Mouse (Mus musculus): Measurements from ENCODE around the gene Trpt1. TPM values are rescaled to one million over a fixed set of nuclear protein-coding genes. Genes with fewer than 3 reads are reported as not detected.

Trpt1 gene
- polyA plus RNA-seq, 1 experiment from 2014 or later, result 12.1 TPM

GRCm38 (mm10) chr19:6971644-6972043, 24.3 kb upstream of the Trpt1 start:
- no peak for ATAC-seq (ENCODE audit: low FRiP score, low TSS enrichment)
- H3K9ac ChIP-seq (ENCODE audit: low read depth, low read length), result peak overlapping the region; percentile 34; the same call in 1 of the 2 replicates

DNA sequence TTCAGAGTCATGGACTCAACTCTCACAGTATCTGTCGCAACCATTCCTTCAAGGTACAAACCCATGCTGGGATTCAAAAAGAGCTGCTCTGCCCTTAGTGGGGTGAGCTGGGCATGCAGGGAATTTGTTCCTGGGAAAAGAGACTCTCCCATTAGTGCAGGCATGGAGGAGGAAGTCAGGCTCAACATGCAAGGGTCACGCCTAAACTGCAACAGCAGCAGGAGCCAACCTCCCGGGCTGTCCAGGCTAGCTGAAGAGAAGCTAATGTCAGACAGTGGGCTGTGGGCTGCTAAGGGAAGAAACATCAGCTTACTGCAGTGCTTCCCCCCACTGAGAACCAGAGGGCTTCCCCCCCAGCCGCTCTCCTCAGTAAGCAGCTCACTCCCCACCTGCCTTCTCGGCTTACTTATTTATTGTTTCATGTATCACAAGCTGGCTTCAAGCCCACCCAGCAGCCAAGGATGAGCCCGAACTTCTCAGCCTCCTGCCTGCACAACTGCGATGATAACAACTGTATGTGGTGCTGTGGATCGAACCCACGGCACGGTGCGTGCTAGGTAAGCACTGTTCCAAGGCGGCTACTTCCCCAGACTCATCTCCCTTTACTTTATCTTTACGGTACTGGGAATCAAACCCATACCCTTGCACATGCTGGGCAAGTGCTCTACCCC, 23.5 kb upstream of the Trpt1 start:
- Histone ChIP-seq H3K36me3 (ENCODE audit: control insufficient read depth, insufficient read depth, low read length) (peaks cover 6% of the 10 kb centered on the region), H3K4me1 (ENCODE audit: control insufficient read depth, insufficient read depth, low read length) (peaks cover 46% of the 10 kb centered on the region), H3K9ac (ENCODE audit: low read depth, low read length) (no peak overlapping the region), H3K27me3 (ENCODE audit: control insufficient read depth, insufficient read depth, low read length) (no peaks in the 10 kb centered on the region), H3K4me2 (replicated peaks; ENCODE audit: low read depth, low read length) (no peak overlapping the region), H3K27ac (ENCODE audit: low read depth, low read length) (no peak overlapping the region), H3K9me3 (ENCODE audit: control insufficient read depth, low read length) (no peaks in the 10 kb centered on the region), H3K4me3 (ENCODE audit: low read length) (no peak overlapping the region)
- WGBS, result 69% methylated on average over 13 of the region's 13 CpGs
- no peak for ATAC-seq (ENCODE audit: low FRiP score, low TSS enrichment)

More at GRCm38 (mm10) chr19:6971644-6972043, 24.3 kb upstream of the Trpt1 start:
- peaks cover 41% of the 10 kb centered on the region for H3K4me1 ChIP-seq (ENCODE audit: control insufficient read depth, insufficient read depth, low read length)
- 10% methylated on average over 6 of the region's 6 CpGs for WGBS
- H3K4me2 ChIP-seq (replicated peaks; ENCODE audit: low read depth, low read length), result no peak overlapping the region
- no peaks in the 10 kb centered on the region for H3K9me3 ChIP-seq (ENCODE audit: control insufficient read depth, low read length)
- no peak overlapping the region for H3K4me3 ChIP-seq (ENCODE audit: low read length)
- no peaks in the 10 kb centered on the region for H3K27me3 ChIP-seq (ENCODE audit: control insufficient read depth, insufficient read depth, low read length)
- H3K36me3 ChIP-seq (ENCODE audit: control insufficient read depth, insufficient read depth, low read length), result peaks cover under 1% of the 10 kb centered on the region; the same call in 1 of the 2 replicates
- no peak overlapping the region for H3K27ac ChIP-seq (ENCODE audit: low read depth, low read length)

DNA sequence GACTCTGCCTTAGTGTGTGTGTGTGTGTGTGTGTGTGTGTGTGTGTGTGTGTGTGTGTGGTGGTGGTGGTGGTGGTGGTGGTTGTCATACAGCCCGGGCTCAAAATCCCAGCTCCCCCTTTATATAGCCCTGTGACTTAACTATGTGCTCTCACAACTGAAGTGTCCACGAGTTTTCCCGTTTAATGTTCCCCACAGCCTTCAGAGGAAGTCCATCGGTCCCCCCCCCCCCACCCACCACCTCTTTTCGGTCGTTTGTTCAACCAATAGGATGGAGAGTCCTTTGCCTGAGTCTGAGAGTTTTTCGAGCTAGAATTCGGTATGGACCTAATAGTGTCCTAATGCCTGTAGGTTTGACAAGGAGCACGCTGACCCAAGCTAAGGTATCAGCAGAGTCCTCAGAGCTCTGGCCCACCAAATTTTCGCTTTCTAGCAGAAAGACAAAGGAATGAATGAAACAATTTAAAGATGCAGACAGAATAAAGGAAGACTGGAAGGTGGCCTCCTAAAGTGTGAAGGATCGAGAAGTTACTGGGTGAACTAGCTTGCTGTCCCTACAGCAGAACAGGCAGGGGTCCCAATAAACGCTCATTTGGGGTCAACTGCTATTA, 22.2 kb upstream of the Trpt1 start:
- Histone ChIP-seq H3K9ac (ENCODE audit: low read depth, low read length) (peak overlapping the region; percentile 87; the same call in 1 of the 2 replicates), H3K27ac (ENCODE audit: low read depth, low read length) (no peak overlapping the region)

GRCm38 (mm10) chr19:6974211-6975205, 21.4 kb upstream of the Trpt1 start, which contains the start of gene Ppp1r14b:
Ppp1r14b (plus strand) TSS chr19:6974968.
- ATAC-seq (ENCODE audit: low FRiP score, low TSS enrichment), result peak; percentile 51
- Histone ChIP-seq H3K9ac (ENCODE audit: low read depth, low read length) (peak within 1 kb of the TSS; percentile 87), H3K27ac (ENCODE audit: low read depth, low read length) (peak within 1 kb of the TSS; percentile 91), H3K4me1 (ENCODE audit: control insufficient read depth, insufficient read depth, low read length) (peaks cover 50% of the 10 kb centered on the region), H3K4me3 (ENCODE audit: low read length) (peak within 1 kb of the TSS; percentile 82), H3K36me3 (ENCODE audit: control insufficient read depth, insufficient read depth, low read length) (peaks cover 20% of the 10 kb centered on the region), H3K27me3 (ENCODE audit: control insufficient read depth, insufficient read depth, low read length) (no peaks in the 10 kb centered on the region), H3K9me3 (ENCODE audit: control insufficient read depth, low read length) (no peaks in the 10 kb centered on the region), H3K4me2 (replicated peaks; ENCODE audit: low read depth, low read length) (peak within 1 kb of the TSS; percentile 91)
- under 1% methylated on average over 67 of the region's 84 CpGs for WGBS

More for the DNA sequence above, 22.2 kb upstream of the Trpt1 start:
- Histone ChIP-seq H3K4me3 (ENCODE audit: low read length) (peak overlapping the region; percentile 82), H3K4me1 (ENCODE audit: control insufficient read depth, insufficient read depth, low read length) (peaks cover 50% of the 10 kb centered on the region), H3K4me2 (replicated peaks; ENCODE audit: low read depth, low read length) (peak overlapping the region; percentile 91), H3K36me3 (ENCODE audit: control insufficient read depth, insufficient read depth, low read length) (peaks cover 20% of the 10 kb centered on the region), H3K9me3 (ENCODE audit: control insufficient read depth, low read length) (no peaks in the 10 kb centered on the region), H3K27me3 (ENCODE audit: control insufficient read depth, insufficient read depth, low read length) (no peaks in the 10 kb centered on the region)
- 23% methylated on average over 11 of the region's 12 CpGs for WGBS
- no peak for ATAC-seq (ENCODE audit: low FRiP score, low TSS enrichment)

GRCm38 (mm10) chr19:6975537-6976521, 20.1 kb upstream of the Trpt1 start, which contains the start of gene Plcb3:
Plcb3 (minus strand) TSS chr19:6976470.
- Histone ChIP-seq H3K4me3 (ENCODE audit: low read length) (peak within 1 kb of the TSS; percentile 82), H3K9me3 (ENCODE audit: control insufficient read depth, low read length) (no peaks in the 10 kb centered on the region), H3K36me3 (ENCODE audit: control insufficient read depth, insufficient read depth, low read length) (peaks cover 20% of the 10 kb centered on the region), H3K27me3 (ENCODE audit: control insufficient read depth, insufficient read depth, low read length) (no peaks in the 10 kb centered on the region), H3K27ac (ENCODE audit: low read depth, low read length) (peak within 1 kb of the TSS; percentile 91), H3K4me1 (ENCODE audit: control insufficient read depth, insufficient read depth, low read length) (peaks cover 42% of the 10 kb centered on the region), H3K9ac (ENCODE audit: low read depth, low read length) (peak within 1 kb of the TSS; percentile 87), H3K4me2 (replicated peaks; ENCODE audit: low read depth, low read length) (peak within 1 kb of the TSS; percentile 91)
- ATAC-seq (ENCODE audit: low FRiP score, low TSS enrichment), result no peak
- WGBS, result under 1% methylated on average over 16 of the region's 16 CpGs

DNA sequence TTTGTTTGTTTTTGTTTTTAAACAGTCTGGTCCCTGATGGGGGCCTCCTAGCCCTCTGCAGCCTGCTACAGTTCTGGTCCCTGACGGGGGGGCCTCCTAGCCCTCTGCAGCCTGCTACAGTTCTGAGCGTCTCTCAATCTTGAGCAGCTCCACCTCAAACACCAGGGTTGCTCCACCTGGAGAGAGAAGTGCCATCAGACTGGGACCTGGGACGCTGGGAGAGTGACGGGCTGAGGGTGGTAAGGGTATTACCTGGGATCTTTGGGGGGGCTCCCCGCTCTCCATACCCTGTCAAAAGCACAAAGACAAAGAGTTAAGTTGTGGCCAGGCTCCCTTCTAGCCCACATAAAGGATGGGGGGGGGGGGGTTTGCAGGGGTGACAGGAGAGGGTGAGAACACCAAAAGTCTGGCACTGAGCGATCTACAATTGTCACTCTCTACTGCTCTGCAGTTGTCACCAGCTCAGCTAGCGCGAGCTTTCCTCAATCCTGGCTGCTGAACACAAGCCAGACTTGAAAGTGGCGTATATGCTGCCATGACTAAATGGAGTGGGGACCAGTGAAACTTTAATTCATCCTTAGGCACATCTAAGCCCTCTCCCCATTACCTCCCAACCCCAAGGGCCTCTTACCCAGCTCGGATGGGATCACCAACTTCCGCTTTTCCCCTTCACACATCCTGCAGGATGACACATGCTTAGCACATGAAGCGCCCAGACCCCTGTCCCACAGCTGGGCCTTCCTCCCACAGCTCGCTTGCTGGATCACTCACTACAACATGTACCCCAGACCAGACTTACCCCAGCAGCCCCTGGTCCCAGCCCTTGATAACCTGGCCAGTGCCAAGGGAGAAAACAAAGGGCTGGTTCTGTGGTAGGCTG, 17.9 kb upstream of the Trpt1 start:
- Histone ChIP-seq H3K27ac (ENCODE audit: low read depth, low read length) (no peak overlapping the region), H3K36me3 (ENCODE audit: control insufficient read depth, insufficient read depth, low read length) (peaks cover 27% of the 10 kb centered on the region), H3K9ac (ENCODE audit: low read depth, low read length) (peak overlapping the region; percentile 66; the same call in 1 of the 2 replicates), H3K4me2 (replicated peaks; ENCODE audit: low read depth, low read length) (peak overlapping the region; percentile 77; the same call in 1 of the 2 replicates), H3K27me3 (ENCODE audit: control insufficient read depth, insufficient read depth, low read length) (no peaks in the 10 kb centered on the region), H3K4me1 (ENCODE audit: control insufficient read depth, insufficient read depth, low read length) (peaks cover 34% of the 10 kb centered on the region), H3K4me3 (ENCODE audit: low read length) (peak overlapping the region; percentile 69; the same call in 1 of the 2 replicates), H3K9me3 (ENCODE audit: control insufficient read depth, low read length) (no peaks in the 10 kb centered on the region)
- ATAC-seq (ENCODE audit: low FRiP score, low TSS enrichment), result no peak
- WGBS, result 81% methylated on average over 13 of the region's 13 CpGs

DNA sequence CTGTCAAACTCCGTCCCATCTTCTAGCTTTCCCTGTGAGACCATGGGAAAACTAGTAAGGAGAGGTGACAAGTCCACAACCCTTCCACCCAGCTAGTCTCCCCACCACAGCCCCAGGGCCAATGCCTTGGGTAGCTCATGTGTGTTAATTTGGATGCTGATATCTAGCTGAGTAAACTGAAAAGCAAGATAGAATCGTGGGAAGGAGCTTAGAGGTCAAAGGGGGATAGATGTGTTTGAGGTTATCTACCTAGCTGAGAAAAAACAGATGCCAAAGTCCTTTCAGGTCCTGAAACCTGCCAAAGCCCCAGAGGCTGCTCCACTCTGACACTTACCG, 17.3 kb upstream of the Trpt1 start:
- no peak for ATAC-seq (ENCODE audit: low FRiP score, low TSS enrichment)
- Histone ChIP-seq H3K4me2 (replicated peaks; ENCODE audit: low read depth, low read length) (peak overlapping the region; percentile 77), H3K9ac (ENCODE audit: low read depth, low read length) (peak overlapping the region; percentile 66; the same call in 1 of the 2 replicates), H3K9me3 (ENCODE audit: control insufficient read depth, low read length) (no peaks in the 10 kb centered on the region), H3K27ac (ENCODE audit: low read depth, low read length) (no peak overlapping the region; the same call in 1 of the 2 replicates), H3K27me3 (ENCODE audit: control insufficient read depth, insufficient read depth, low read length) (no peaks in the 10 kb centered on the region), H3K4me3 (ENCODE audit: low read length) (peak overlapping the region; percentile 69), H3K4me1 (ENCODE audit: control insufficient read depth, insufficient read depth, low read length) (peaks cover 34% of the 10 kb centered on the region), H3K36me3 (ENCODE audit: control insufficient read depth, insufficient read depth, low read length) (peaks cover 30% of the 10 kb centered on the region)
- WGBS, result 47% methylated on average over 3 of the region's 3 CpGs
